Mouse (Mus musculus) stomach, embryonic 16.5 days (tissue): ENCODE measurements around the gene Dnajc7. TPM values are rescaled to one million over a fixed set of nuclear protein-coding genes. Genes with fewer than 3 reads are reported as not detected.

Experiments used
- ATAC-seq: fragments of 200-750 bp; cut with Nextera tagmentation; 2 replicates; pipeline ENCODE4 v1.8.0; 2017; ENCODE audit warnings: moderate number of reproducible peaks, moderate TSS enrichment; ENCODE audit not compliant: insufficient read depth, low FRiP score
- H3K27ac ChIP-seq: fragments of 300-500 bp; sonication (generic); 2 replicates; pipeline ENCODE4 v1.5.1; 2014; ENCODE audit warnings: low read length
- H3K27me3 ChIP-seq: fragments of 300-500 bp; sonication (generic); 2 replicates; pipeline ENCODE4 v1.6.1; 2014; ENCODE audit warnings: low read length, control low read depth, mixed read lengths; ENCODE audit not compliant: control insufficient read depth, insufficient read depth
- H3K36me3 ChIP-seq: fragments of 300-500 bp; sonication (generic); 2 replicates; pipeline ENCODE4 v1.6.1; 2014; ENCODE audit warnings: low read length; ENCODE audit not compliant: control insufficient read depth, insufficient read depth
- H3K4me1 ChIP-seq: fragments of 300-500 bp; sonication (generic); 2 replicates; pipeline ENCODE4 v1.6.1; 2014; ENCODE audit warnings: low read length, control low read depth, mixed read lengths; ENCODE audit not compliant: control insufficient read depth, insufficient read depth
- H3K4me2 ChIP-seq: fragments of 300-500 bp; sonication (generic); 2 replicates; pipeline ENCODE4 v1.6.1; 2014; ENCODE audit warnings: low read depth, low read length, mixed read lengths
- H3K4me3 ChIP-seq: fragments of 300-500 bp; sonication (generic); replicated peaks from 2 replicates; pipeline ENCODE4 v1.5.1; 2014; ENCODE audit warnings: mild to moderate bottlenecking, low read length
- H3K9ac ChIP-seq: fragments of 300-500 bp; sonication (generic); 2 replicates; pipeline ENCODE4 v1.6.1; 2014; ENCODE audit warnings: low read length
- H3K9me3 ChIP-seq: fragments of 300-500 bp; sonication (generic); replicated peaks from 2 replicates; pipeline ENCODE4 v1.6.1; 2016; ENCODE audit warnings: low read length, control low read depth; ENCODE audit not compliant: control insufficient read depth
- WGBS: fragments of 180-500 bp; shearing (Covaris S2); extraction: QIAGEN DNeasy Blood & Tissue Kit; methylation state at CpG from one replicate; pipeline ENCODE4 v1.1.7; 2014; 5-methylcytosine and 5-hydroxymethylcytosine counted together
- polyA plus RNA-seq: library from polyadenylated mRNA; unstranded; fragments of >200 nt; fragmentation: Nextera tagmentation; extraction: Ambion mirVana; gene quantifications from 2 replicates; pipeline ENCODE4 v1.2.1, GENCODE M21; 2015

Dnajc7 gene
- polyA plus RNA-seq, 1 experiment from 2014 or later = 209 TPM

- no peak overlapping the region for H3K9ac ChIP-seq
- H3K4me1 ChIP-seq = peaks cover 6% of the 10 kb centered on the region; the same call in 1 of the 2 replicates
- H3K9me3 ChIP-seq = no peaks in the 10 kb centered on the region
- ATAC-seq = no peak
- 72% methylated on average over 5 of the region's 5 CpGs for WGBS
- H3K4me2 ChIP-seq = no peak overlapping the region
- H3K27ac ChIP-seq = no peak overlapping the region
- H3K36me3 ChIP-seq = no peaks in the 10 kb centered on the region
- H3K27me3 ChIP-seq = no peaks in the 10 kb centered on the region
- no peak overlapping the region for H3K4me3 ChIP-seq
Observed at GRCm38 (mm10) chr11:100609355-100609996, 10.5 kb downstream of the Dnajc7 start.

- 62% methylated on average over 4 of the region's 4 CpGs for WGBS
- H3K27ac ChIP-seq = no peak overlapping the region
- H3K27me3 ChIP-seq = no peaks in the 10 kb centered on the region
Observed at GRCm38 (mm10) chr11:100608796-100609195, 11.2 kb downstream of the Dnajc7 start.

GRCm38 (mm10) chr11:100607121-100607520 lies 12.8 kb downstream of the Dnajc7 start:
- no peak for ATAC-seq
- Histone ChIP-seq H3K27ac (no peak overlapping the region), H3K9me3 (no peaks in the 10 kb centered on the region), H3K36me3 (no peaks in the 10 kb centered on the region), H3K4me3 (no peak overlapping the region), H3K9ac (no peak overlapping the region), H3K4me2 (no peak overlapping the region), H3K4me1 (peaks cover 6% of the 10 kb centered on the region; the same call in 1 of the 2 replicates), H3K27me3 (no peaks in the 10 kb centered on the region)
- 85% methylated on average over 6 of the region's 6 CpGs for WGBS

More at GRCm38 (mm10) chr11:100608796-100609195, 11.2 kb downstream of the Dnajc7 start:
- no peak overlapping the region for H3K9ac ChIP-seq
- no peak overlapping the region for H3K4me2 ChIP-seq
- ATAC-seq = no peak
- H3K36me3 ChIP-seq = no peaks in the 10 kb centered on the region
- no peaks in the 10 kb centered on the region for H3K9me3 ChIP-seq
- H3K4me1 ChIP-seq = peaks cover 6% of the 10 kb centered on the region; the same call in 1 of the 2 replicates
- no peak overlapping the region for H3K4me3 ChIP-seq

GRCm38 (mm10) chr11:100605451-100605850 lies 14.5 kb downstream of the Dnajc7 start:
- no peaks in the 10 kb centered on the region for H3K9me3 ChIP-seq
- 86% methylated on average over 10 of the region's 10 CpGs for WGBS
- no peak overlapping the region; the same call in 1 of the 2 replicates for H3K9ac ChIP-seq
- no peak overlapping the region for H3K27ac ChIP-seq
- no peaks in the 10 kb centered on the region for H3K27me3 ChIP-seq
- H3K4me2 ChIP-seq = no peak overlapping the region
- ATAC-seq = no peak
- no peaks in the 10 kb centered on the region for H3K36me3 ChIP-seq
- H3K4me1 ChIP-seq = peaks cover 5% of the 10 kb centered on the region; the same call in 1 of the 2 replicates
- no peak overlapping the region for H3K4me3 ChIP-seq

GRCm38 (mm10) chr11:100604321-100605005 lies 15.5 kb downstream of the Dnajc7 start:
- no peaks in the 10 kb centered on the region for H3K36me3 ChIP-seq
- ATAC-seq = no peak
- no peak overlapping the region for H3K27ac ChIP-seq
- no peak overlapping the region for H3K4me2 ChIP-seq
- H3K27me3 ChIP-seq = no peaks in the 10 kb centered on the region
- H3K9me3 ChIP-seq = no peaks in the 10 kb centered on the region
- 72% methylated on average over 4 of the region's 4 CpGs for WGBS
- H3K9ac ChIP-seq = no peak overlapping the region
- H3K4me3 ChIP-seq = no peak overlapping the region
- no peaks in the 10 kb centered on the region for H3K4me1 ChIP-seq

- Histone ChIP-seq H3K9me3 (no peaks in the 10 kb centered on the region), H3K27me3 (no peaks in the 10 kb centered on the region), H3K9ac (no peak overlapping the region), H3K36me3 (peaks cover 2% of the 10 kb centered on the region; the same call in 1 of the 2 replicates), H3K4me3 (no peak overlapping the region), H3K27ac (no peak overlapping the region; the same call in 1 of the 2 replicates), H3K4me2 (no peak overlapping the region), H3K4me1 (no peaks in the 10 kb centered on the region)
- WGBS = 75% methylated on average over 8 of the region's 8 CpGs
- no peak for ATAC-seq
Observed at GRCm38 (mm10) chr11:100603813-100604212, 16.2 kb downstream of the Dnajc7 start.

- Histone ChIP-seq H3K9me3 (no peaks in the 10 kb centered on the region), H3K4me3 (no peak overlapping the region), H3K27me3 (no peaks in the 10 kb centered on the region), H3K9ac (no peak overlapping the region), H3K27ac (no peak overlapping the region), H3K36me3 (peaks cover 2% of the 10 kb centered on the region; the same call in 1 of the 2 replicates), H3K4me2 (no peak overlapping the region), H3K4me1 (no peaks in the 10 kb centered on the region)
- WGBS = 87% methylated on average over 9 of the region's 9 CpGs
- ATAC-seq = no peak
Observed at GRCm38 (mm10) chr11:100603155-100603554, 16.8 kb downstream of the Dnajc7 start.

- Histone ChIP-seq H3K9me3 (no peaks in the 10 kb centered on the region), H3K4me3 (no peak overlapping the region), H3K27ac (no peak overlapping the region), H3K4me1 (no peaks in the 10 kb centered on the region), H3K9ac (no peak overlapping the region), H3K36me3 (peaks cover 12% of the 10 kb centered on the region), H3K27me3 (no peaks in the 10 kb centered on the region), H3K4me2 (no peak overlapping the region)
- no peak for ATAC-seq
- 95% methylated on average over 3 of the region's 3 CpGs for WGBS
Observed at GRCm38 (mm10) chr11:100601372-100601771, 18.6 kb downstream of the Dnajc7 start.

GRCm38 (mm10) chr11:100598074-100598473 lies 21.9 kb downstream of the Dnajc7 start:
- Histone ChIP-seq H3K4me2 (no peak overlapping the region), H3K9ac (no peak overlapping the region), H3K36me3 (peaks cover 15% of the 10 kb centered on the region), H3K4me3 (no peak overlapping the region), H3K9me3 (no peaks in the 10 kb centered on the region), H3K4me1 (no peaks in the 10 kb centered on the region), H3K27ac (no peak overlapping the region), H3K27me3 (no peaks in the 10 kb centered on the region)
- 74% methylated on average over 4 of the region's 4 CpGs for WGBS
- no peak for ATAC-seq
